Mouse (Mus musculus): ENCODE data around the gene Snph. TPM values are rescaled to one million over a fixed set of nuclear protein-coding genes. Genes with fewer than 3 reads are reported as not detected.

Gene Snph
- polyA plus RNA-seq (2015; fragmentation: Nextera tagmentation; extraction: Ambion mirVana): 1.8 and 2.0 TPM in 2 replicates

DNA sequence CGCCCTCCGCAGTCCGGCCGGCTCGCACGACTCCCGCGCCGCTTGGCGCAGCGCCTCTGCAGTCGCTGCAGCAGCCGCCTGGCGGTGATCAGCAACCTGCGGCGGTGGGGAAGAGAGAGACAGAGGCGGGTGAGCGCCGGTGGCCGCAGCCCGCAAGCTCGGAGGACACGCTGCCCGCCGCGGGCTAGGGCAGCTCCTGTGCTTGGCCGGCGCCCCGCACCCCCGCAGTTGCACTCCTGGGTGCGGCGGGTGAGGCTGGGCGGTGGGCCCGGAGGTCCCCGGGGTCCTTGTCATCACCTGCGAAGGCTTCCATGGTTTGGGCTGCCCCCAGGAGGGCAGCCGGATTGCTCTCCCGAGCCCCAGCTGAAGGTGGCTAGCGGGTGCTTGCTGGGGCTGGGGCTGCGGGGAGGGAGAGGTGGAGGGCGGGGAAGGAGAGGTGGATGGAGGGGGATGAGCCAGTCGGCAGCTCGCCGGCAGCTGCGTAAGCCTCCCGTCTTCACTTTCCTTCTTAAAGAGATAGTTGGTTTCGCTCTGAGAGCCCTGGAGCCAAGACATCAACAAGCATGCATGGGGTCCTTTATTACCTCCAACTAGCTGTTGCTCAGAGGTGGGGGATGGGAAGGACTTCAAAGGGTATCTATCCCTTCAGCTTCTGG, at the start of gene Snph:
Gene Snph, minus strand, starts transcription at position 435 of the 656 bp plus-strand sequence.
- H3K9ac ChIP-seq (ENCODE audit: low read depth, low read length): peak within 1 kb of the TSS; percentile 80
- H3K4me2 ChIP-seq (ENCODE audit: low read depth, low read length): peak within 1 kb of the TSS; percentile 99
- no peak within 1 kb of the TSS for H3K27ac ChIP-seq (ENCODE audit: low read length)
- under 1% methylated on average over 47 of the region's 47 CpGs for WGBS
- peak within 1 kb of the TSS; percentile 76 for H3K4me3 ChIP-seq (ENCODE audit: low read length)
- no peaks in the 10 kb centered on the region for H3K9me3 ChIP-seq (ENCODE audit: control insufficient read depth, low read length)
- peak; percentile 82 for ATAC-seq
- 0 out of 2 replicates have a peak, but pooled peaks cover 3% of the 10 kb centered on the region for H3K27me3 ChIP-seq (replicated peaks; ENCODE audit: control insufficient read depth, insufficient read depth, low read length)
- H3K36me3 ChIP-seq (ENCODE audit: control insufficient read depth, insufficient read depth, low read length): no peaks in the 10 kb centered on the region
- H3K4me1 ChIP-seq (ENCODE audit: control insufficient read depth, insufficient read depth, low read length): peaks cover 3% of the 10 kb centered on the region; the same call in 1 of the 2 replicates

DNA sequence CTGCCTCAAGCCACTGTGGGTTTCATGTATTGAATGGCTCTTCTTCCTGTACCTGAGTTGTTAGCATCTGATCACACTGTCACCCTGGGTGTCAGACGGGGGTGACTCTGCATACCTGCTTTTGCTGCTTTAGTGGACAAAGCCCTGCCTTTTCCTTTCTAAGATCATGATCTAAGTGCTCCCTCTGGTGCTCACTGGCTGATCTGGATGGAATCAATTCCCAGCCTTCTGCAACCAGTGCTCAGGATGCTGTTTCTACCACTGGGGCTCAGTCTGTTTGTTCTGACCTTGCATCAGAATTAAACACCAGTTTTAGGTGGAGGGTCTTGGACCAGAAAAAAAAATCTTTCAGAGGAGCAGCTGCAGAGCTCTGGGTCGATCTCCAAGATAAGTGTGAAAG, 43.8 kb upstream of the Snph start:
- Histone ChIP-seq H3K4me2 (ENCODE audit: low read depth, low read length) (no peak overlapping the region), H3K27ac (ENCODE audit: low read length) (no peak overlapping the region), H3K9ac (ENCODE audit: low read depth, low read length) (no peak overlapping the region), H3K4me3 (ENCODE audit: low read length) (no peak overlapping the region), H3K27me3 (replicated peaks; ENCODE audit: control insufficient read depth, insufficient read depth, low read length) (no peaks in the 10 kb centered on the region; the same call in 1 of the 2 replicates), H3K36me3 (ENCODE audit: control insufficient read depth, insufficient read depth, low read length) (no peaks in the 10 kb centered on the region), H3K4me1 (ENCODE audit: control insufficient read depth, insufficient read depth, low read length) (no peaks in the 10 kb centered on the region), H3K9me3 (ENCODE audit: control insufficient read depth, low read length) (no peaks in the 10 kb centered on the region)
- WGBS: 54% methylated on average over 2 of the region's 2 CpGs
- ATAC-seq: no peak

DNA sequence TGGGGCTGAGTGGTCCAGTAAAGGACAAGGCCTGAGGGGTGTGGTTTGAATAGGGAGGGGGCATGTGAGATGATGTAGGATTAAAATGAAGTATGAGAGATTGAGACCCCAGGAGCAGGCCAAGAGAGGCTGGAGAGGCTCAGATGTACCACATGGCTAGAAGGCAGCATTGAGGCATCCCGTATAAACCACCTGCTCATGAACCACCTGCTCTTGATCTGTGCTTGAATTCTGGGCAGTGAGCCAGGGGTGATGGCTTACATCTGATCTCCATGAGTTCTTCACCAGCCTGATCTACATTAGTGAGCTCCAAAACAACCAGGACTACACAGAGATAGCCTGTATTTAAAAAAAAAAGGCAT, 38.6 kb upstream of the Snph start:
- no peak overlapping the region for H3K4me3 ChIP-seq (ENCODE audit: low read length)
- ATAC-seq: peak; percentile 23; the same call in 1 of the 2 replicates

DNA sequence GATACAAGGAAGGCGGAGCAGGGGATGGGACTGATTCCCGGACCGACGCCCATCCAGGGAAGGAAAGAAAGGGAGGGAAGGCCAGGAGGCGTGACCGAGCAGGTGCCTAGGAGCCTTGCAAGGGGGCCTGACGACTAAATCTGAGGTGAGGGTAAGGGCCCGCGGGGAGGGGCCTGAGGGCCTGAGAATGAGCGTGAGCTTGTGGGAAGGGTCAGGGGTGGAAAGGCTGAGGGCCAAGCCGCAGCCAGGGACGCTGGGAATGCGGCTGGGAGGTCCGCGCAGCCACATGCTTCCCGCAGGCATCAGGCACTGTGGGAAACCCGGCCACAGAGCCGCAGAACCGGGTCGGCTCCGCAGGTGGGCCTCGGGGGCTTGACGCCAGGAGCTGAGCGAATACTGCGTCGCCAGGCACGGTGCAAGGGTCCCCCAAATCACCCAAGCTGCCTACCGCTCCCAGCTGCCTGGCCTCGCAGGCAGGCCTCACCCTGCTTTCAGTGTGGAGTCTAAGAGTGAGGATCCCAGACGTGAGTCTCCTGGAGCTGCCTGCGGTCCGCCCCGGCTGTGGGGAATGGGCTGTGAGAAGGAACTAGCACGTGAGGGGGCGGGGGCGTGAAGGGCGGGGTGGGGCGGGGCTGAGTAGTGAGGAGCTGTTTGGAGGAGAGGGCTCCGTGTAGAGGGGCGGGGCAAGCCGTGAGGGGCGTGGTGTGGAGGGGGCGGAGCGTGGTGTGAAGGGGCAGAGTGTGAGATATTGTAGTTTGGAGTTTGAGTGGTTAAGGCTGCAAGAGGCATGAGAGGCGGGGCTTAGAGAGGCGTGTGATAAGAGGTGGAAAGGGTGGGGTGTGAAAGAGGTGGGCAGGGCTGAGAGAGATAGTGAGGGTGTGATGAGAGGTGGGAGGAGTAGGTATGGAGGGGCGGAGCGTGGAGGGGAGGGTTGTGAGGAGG, 37.9 kb upstream of the Snph start:
- H3K9ac ChIP-seq (ENCODE audit: low read depth, low read length): no peak overlapping the region
- H3K4me2 ChIP-seq (ENCODE audit: low read depth, low read length): peak overlapping the region; percentile 16; the same call in 1 of the 2 replicates
- H3K27ac ChIP-seq (ENCODE audit: low read length): no peak overlapping the region
- H3K36me3 ChIP-seq (ENCODE audit: control insufficient read depth, insufficient read depth, low read length): no peaks in the 10 kb centered on the region
- ATAC-seq: peak; percentile 74
- 37% methylated on average over 48 of the region's 48 CpGs for WGBS
- H3K9me3 ChIP-seq (ENCODE audit: control insufficient read depth, low read length): no peaks in the 10 kb centered on the region
- H3K4me3 ChIP-seq (ENCODE audit: low read length): 0 out of 2 replicates have a peak overlapping the region, but pooled peaks have one; percentile 12
- peaks cover 5% of the 10 kb centered on the region; the same call in 1 of the 2 replicates for H3K27me3 ChIP-seq (replicated peaks; ENCODE audit: control insufficient read depth, insufficient read depth, low read length)
- no peaks in the 10 kb centered on the region for H3K4me1 ChIP-seq (ENCODE audit: control insufficient read depth, insufficient read depth, low read length)

More for the DNA sequence above, 38.6 kb upstream of the Snph start:
- Histone ChIP-seq H3K9me3 (ENCODE audit: control insufficient read depth, low read length) (no peaks in the 10 kb centered on the region), H3K9ac (ENCODE audit: low read depth, low read length) (no peak overlapping the region), H3K27ac (ENCODE audit: low read length) (no peak overlapping the region), H3K36me3 (ENCODE audit: control insufficient read depth, insufficient read depth, low read length) (no peaks in the 10 kb centered on the region), H3K27me3 (replicated peaks; ENCODE audit: control insufficient read depth, insufficient read depth, low read length) (peaks cover 5% of the 10 kb centered on the region; the same call in 1 of the 2 replicates), H3K4me2 (ENCODE audit: low read depth, low read length) (no peak overlapping the region), H3K4me1 (ENCODE audit: control insufficient read depth, insufficient read depth, low read length) (no peaks in the 10 kb centered on the region)
- 39% methylated on average over 1 of the region's 1 CpGs for WGBS

DNA sequence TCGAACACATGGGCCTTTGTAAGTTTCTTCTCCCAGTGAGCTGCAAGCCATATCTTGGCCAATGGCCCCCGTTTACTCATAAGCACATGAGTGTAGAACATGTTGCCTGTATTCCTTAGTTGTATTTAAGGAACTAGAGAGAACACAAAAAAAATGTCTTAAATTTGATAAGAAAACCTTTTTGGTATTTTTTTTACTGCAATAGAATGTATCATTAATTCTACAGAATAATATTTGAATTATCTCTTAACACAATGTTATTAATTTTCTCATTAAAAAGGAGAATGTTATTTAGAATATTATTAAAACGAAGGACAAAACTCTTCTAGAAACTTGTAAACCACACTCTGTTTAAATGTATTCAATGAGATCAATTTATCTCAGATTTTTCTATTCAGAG, 36.0 kb upstream of the Snph start, which contains the start of gene Rad21l:
Gene Rad21l, minus strand, starts transcription at position 101 of the 400 bp plus-strand sequence.
- Histone ChIP-seq H3K4me2 (ENCODE audit: low read depth, low read length) (no peak within 1 kb of the TSS), H3K27me3 (replicated peaks; ENCODE audit: control insufficient read depth, insufficient read depth, low read length) (0 out of 2 replicates have a peak, but pooled peaks cover 5% of the 10 kb centered on the region), H3K36me3 (ENCODE audit: control insufficient read depth, insufficient read depth, low read length) (no peaks in the 10 kb centered on the region), H3K9me3 (ENCODE audit: control insufficient read depth, low read length) (no peaks in the 10 kb centered on the region), H3K4me3 (ENCODE audit: low read length) (no peak within 1 kb of the TSS), H3K4me1 (ENCODE audit: control insufficient read depth, insufficient read depth, low read length) (no peaks in the 10 kb centered on the region), H3K27ac (ENCODE audit: low read length) (no peak within 1 kb of the TSS), H3K9ac (ENCODE audit: low read depth, low read length) (no peak within 1 kb of the TSS)
- no peak for ATAC-seq
- WGBS: 74% methylated on average over 3 of the region's 3 CpGs

DNA sequence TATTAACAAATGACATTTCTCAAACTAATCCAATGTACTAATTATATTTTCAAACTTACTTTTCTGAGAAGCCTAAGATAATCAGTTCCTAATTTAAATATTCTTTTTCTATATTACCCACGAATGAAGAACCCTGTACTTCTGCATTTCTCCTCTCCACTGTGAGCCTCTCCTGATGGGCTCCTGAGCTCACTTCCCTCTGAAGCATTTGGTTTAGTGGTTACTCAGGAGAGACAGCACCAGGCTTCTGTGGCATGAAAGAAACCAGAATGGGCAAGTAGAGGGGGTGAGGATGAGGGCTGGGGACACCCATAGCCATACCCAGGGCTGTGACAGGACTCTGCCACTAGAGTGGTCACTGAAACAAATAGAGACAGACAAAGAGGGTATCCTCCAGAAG, 19.7 kb upstream of the Snph start:
- Histone ChIP-seq H3K27me3 (replicated peaks; ENCODE audit: control insufficient read depth, insufficient read depth, low read length) (no peaks in the 10 kb centered on the region), H3K9me3 (ENCODE audit: control insufficient read depth, low read length) (no peaks in the 10 kb centered on the region), H3K4me1 (ENCODE audit: control insufficient read depth, insufficient read depth, low read length) (no peaks in the 10 kb centered on the region), H3K4me3 (ENCODE audit: low read length) (no peak overlapping the region), H3K9ac (ENCODE audit: low read depth, low read length) (no peak overlapping the region), H3K27ac (ENCODE audit: low read length) (no peak overlapping the region), H3K4me2 (ENCODE audit: low read depth, low read length) (no peak overlapping the region), H3K36me3 (ENCODE audit: control insufficient read depth, insufficient read depth, low read length) (no peaks in the 10 kb centered on the region)
- no peak for ATAC-seq
- WGBS: 78% methylated on average over 1 of the region's 1 CpGs

DNA sequence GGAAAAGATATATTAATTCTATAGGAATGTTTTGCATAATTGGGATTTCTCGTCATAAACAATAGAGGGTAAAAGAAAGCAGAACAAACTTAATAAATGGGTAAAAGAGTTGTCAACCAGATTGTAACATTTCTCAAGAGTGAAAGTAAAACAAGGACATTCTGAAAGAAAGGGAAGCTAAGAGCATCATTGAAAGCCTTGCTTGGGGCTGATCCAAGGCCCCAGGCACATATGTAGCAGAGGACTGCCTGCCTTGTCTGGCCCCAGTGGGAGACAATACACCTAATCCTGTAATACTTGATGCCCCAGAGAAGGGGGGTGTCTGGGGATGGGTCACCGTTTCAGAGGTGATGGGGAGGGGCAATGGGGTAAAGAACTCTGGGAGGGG, 3.6 kb upstream of the Snph start:
- Histone ChIP-seq H3K9ac (ENCODE audit: low read depth, low read length) (no peak overlapping the region), H3K9me3 (ENCODE audit: control insufficient read depth, low read length) (no peaks in the 10 kb centered on the region), H3K4me3 (ENCODE audit: low read length) (no peak overlapping the region), H3K27me3 (replicated peaks; ENCODE audit: control insufficient read depth, insufficient read depth, low read length) (0 out of 2 replicates have a peak, but pooled peaks cover 3% of the 10 kb centered on the region), H3K36me3 (ENCODE audit: control insufficient read depth, insufficient read depth, low read length) (no peaks in the 10 kb centered on the region), H3K4me2 (ENCODE audit: low read depth, low read length) (no peak overlapping the region), H3K4me1 (ENCODE audit: control insufficient read depth, insufficient read depth, low read length) (peaks cover 3% of the 10 kb centered on the region; the same call in 1 of the 2 replicates), H3K27ac (ENCODE audit: low read length) (no peak overlapping the region)
- no peak for ATAC-seq
- WGBS: 70% methylated on average over 2 of the region's 2 CpGs

DNA sequence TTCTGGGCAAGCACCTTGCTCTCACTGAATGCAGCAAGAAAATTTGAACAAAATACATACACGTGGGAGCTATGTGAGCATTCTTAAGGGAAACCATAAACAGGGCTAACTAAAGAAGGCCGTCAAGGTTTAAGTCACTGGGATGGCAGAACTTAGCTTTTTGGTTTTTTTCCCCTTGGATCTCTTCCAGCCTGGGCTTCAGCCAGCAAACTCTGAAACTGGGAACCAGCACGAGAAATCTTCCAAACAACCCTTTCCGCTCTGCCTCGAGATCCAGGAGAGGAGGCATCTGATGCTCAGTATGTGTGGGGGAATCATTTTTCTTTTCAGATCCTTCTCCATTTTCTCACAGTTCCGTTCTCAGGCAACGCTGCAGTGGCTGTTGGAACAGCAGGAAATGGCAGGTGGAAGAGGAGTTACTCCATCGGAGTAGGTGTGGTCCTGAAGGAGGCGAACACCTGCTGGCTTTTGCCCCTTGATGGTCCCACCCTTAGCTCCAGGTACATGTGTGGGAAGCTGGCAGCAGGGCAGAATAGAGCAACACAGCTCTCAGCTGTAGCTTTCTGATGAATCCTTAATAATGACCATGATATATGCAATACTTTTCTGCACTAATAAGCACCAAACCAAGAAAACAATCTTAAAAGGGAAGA, 3.1 kb upstream of the Snph start:
- no peak overlapping the region for H3K9ac ChIP-seq (ENCODE audit: low read depth, low read length)
- no peak overlapping the region for H3K27ac ChIP-seq (ENCODE audit: low read length)
- 48% methylated on average over 9 of the region's 9 CpGs for WGBS
- no peaks in the 10 kb centered on the region for H3K9me3 ChIP-seq (ENCODE audit: control insufficient read depth, low read length)
- no peak overlapping the region for H3K4me3 ChIP-seq (ENCODE audit: low read length)
- H3K36me3 ChIP-seq (ENCODE audit: control insufficient read depth, insufficient read depth, low read length): no peaks in the 10 kb centered on the region
- peaks cover 3% of the 10 kb centered on the region; the same call in 1 of the 2 replicates for H3K4me1 ChIP-seq (ENCODE audit: control insufficient read depth, insufficient read depth, low read length)
- peak; percentile 74 for ATAC-seq
- H3K4me2 ChIP-seq (ENCODE audit: low read depth, low read length): peak overlapping the region; percentile 30; the same call in 1 of the 2 replicates
- 0 out of 2 replicates have a peak, but pooled peaks cover 3% of the 10 kb centered on the region for H3K27me3 ChIP-seq (replicated peaks; ENCODE audit: control insufficient read depth, insufficient read depth, low read length)

DNA sequence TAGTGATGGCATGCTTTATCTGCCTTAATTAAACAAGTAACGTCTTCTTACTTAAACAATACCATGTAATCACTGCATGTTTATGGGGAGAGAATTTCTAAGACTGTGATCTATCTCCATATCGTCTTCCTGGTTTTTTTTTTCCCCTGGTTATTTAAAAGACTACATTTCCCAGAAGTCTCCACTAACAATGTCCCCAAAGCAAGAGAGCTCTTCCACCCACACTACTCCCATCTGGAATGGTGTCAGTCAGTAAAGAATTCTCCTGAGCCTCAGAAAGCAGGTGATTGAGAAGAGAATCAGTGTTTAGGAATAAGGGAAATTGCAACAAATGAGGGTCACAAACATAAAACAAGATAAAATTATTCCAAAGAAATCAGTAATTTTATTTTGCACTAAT, 2.5 kb upstream of the Snph start:
- ATAC-seq: no peak
- 27% methylated on average over 2 of the region's 2 CpGs for WGBS
- Histone ChIP-seq H3K9ac (ENCODE audit: low read depth, low read length) (no peak overlapping the region), H3K27ac (ENCODE audit: low read length) (no peak overlapping the region), H3K27me3 (replicated peaks; ENCODE audit: control insufficient read depth, insufficient read depth, low read length) (0 out of 2 replicates have a peak, but pooled peaks cover 3% of the 10 kb centered on the region), H3K9me3 (ENCODE audit: control insufficient read depth, low read length) (no peaks in the 10 kb centered on the region), H3K4me3 (ENCODE audit: low read length) (no peak overlapping the region), H3K4me1 (ENCODE audit: control insufficient read depth, insufficient read depth, low read length) (peaks cover 3% of the 10 kb centered on the region; the same call in 1 of the 2 replicates), H3K4me2 (ENCODE audit: low read depth, low read length) (no peak overlapping the region), H3K36me3 (ENCODE audit: control insufficient read depth, insufficient read depth, low read length) (no peaks in the 10 kb centered on the region)

Data from intestine, embryonic 16.5 days (tissue).